Mouse (Mus musculus) layer of hippocampus, adult 18-20 months (tissue): ENCODE measurements at regions not wholly inside any gene's neighbourhood (a gene's known extent, or its start where the extent isn't known, plus 50 kb on each side); places are given as distances from the start of the nearest gene placed in this dataset.
A peak's percentile ranks its signal among the peaks of the same experiment; 100 is the strongest.

Experiments
- DNase-seq, 2 experiments: peaks; one replicate each; pipeline ENCODE4 v3.0.0; 2022; ENCODE audit warnings: low spot score in 2 of 2

DNA sequence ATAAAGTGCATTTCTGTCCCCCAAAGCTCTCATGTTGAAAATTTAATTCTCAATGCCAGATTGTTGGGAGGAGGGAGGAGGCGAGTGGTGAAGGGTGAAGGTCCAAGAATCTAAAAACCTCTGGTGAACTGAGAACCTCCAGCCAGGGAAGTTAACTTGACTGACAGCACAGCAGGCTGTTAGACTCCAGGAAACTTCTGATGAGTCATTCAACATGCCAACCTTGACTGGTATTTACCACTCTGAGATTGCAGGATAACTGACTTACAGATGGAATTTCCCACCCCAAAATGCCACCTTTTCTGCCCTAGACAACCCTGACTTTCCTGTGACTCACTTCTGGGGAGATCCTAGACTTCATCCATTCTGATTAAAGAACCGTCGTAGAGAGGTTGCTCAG, 58.6 kb upstream of the Prdm8 start:
- no peak for DNase-seq

DNA sequence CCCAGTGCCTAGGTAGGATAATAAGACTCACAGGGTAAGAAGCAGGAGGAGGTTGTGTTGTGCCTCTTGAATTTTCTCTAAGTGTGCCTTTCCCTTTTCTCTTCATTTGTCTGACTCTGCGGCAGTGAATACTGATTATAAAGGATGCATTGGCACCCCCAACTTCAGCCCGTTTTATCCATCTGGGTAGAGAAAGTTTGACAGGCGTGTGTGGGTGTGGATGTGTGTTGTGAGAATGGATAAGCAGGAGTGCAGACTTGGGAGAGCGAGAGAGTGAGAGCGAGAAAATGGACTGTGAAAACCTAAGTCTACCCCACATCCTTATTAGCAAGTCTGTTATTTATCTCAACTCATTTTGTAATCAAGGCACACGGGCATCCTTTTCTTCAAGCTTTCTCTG, 60.7 kb upstream of the Prdm8 start:
- peak; percentile 72 to 89 for DNase-seq

DNA sequence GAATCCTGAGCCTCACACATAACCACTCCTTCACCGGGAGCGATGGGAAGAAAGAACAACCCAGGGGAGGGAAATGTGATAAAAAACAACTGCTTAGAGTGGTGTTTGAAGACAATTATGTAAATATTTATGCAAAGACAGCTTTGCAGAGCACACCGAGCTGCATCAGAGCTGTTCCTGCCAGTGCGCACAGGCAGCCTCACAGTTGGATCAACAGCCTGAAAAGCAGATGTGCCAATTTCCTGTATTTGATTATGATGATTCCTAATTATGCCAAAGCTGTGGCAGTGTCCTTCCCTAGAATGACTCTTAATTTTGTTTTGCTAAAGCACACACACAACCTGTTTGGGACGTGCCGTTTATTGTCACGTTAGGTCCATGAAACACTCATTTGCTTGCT, 52.6 kb upstream of the Antxr2 start:
- DNase-seq, result peak in 1 of 2 experiments; percentile 45

DNA sequence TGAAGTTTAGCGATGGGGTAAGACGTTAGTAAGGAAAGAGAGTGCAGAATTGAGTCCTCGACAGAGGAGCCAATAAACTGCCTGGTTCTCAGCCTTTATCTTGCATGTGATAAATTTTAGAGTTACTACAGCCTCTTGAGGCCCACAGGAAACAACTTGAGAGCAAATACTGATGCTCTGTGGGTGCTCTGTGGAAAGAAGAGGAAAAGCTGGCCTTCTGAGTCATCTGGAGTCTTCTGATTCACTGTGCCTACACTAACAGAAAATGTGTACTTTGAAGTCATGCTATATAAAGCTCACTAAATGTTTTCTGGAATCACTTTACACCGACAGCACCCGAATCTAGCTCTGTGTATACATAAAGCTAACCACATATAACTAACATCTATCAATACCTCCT, 50.4 kb upstream of the Antxr2 start:
- DNase-seq, result no peak
